Mouse (Mus musculus): ENCODE results near the gene Enox1. TPM values are rescaled to one million over a fixed set of nuclear protein-coding genes. Genes with fewer than 3 reads are reported as not detected.
"Not testable (repeated sequence)": the region's sequence is repeated elsewhere in the genome, so short reads cannot be mapped to it uniquely, and the experiment has no call there.

Enox1 gene
- polyA plus RNA-seq, 1 experiment from 2014 or later: 8.0 TPM

GRCm38 (mm10) chr14:77533638-77534037 lies 377.1 kb downstream of the Enox1 start:
- Histone ChIP-seq H3K4me3 (replicated peaks) (no peak overlapping the region), H3K27ac (no peak overlapping the region), H3K4me2 (no peak overlapping the region), H3K4me1 (no peaks in the 10 kb centered on the region), H3K9me3 (replicated peaks) (no peaks in the 10 kb centered on the region), H3K9ac (no peak overlapping the region), H3K36me3 (no peaks in the 10 kb centered on the region), H3K27me3 (no peaks in the 10 kb centered on the region)
- no peak for ATAC-seq (replicated peaks; ENCODE audit: low FRiP score)
- 67% methylated on average over 5 of the region's 5 CpGs for WGBS

- 61% methylated on average over 7 of the region's 7 CpGs for WGBS
- H3K36me3 ChIP-seq: no peaks in the 10 kb centered on the region
- H3K9me3 ChIP-seq (replicated peaks): no peaks in the 10 kb centered on the region
- no peak overlapping the region for H3K27ac ChIP-seq
- H3K27me3 ChIP-seq: no peaks in the 10 kb centered on the region
- H3K9ac ChIP-seq: no peak overlapping the region
- ATAC-seq (replicated peaks; ENCODE audit: low FRiP score): no peak
- H3K4me3 ChIP-seq (replicated peaks): no peak overlapping the region
- H3K4me2 ChIP-seq: no peak overlapping the region
- H3K4me1 ChIP-seq: no peaks in the 10 kb centered on the region
These were observed 377.6 kb downstream of the Enox1 start for GRCm38 (mm10) chr14:77534120-77534519.

- 89% methylated on average over 2 of the region's 2 CpGs for WGBS
These were observed 380.0 kb downstream of the Enox1 start for GRCm38 (mm10) chr14:77536592-77536991.

GRCm38 (mm10) chr14:77539563-77539962 lies 383.0 kb downstream of the Enox1 start:
- not testable (repeated sequence) for ATAC-seq (replicated peaks; ENCODE audit: low FRiP score); H3K27ac ChIP-seq; H3K9me3 ChIP-seq (replicated peaks); H3K36me3 ChIP-seq; H3K4me2 ChIP-seq; H3K27me3 ChIP-seq; H3K4me1 ChIP-seq; H3K4me3 ChIP-seq (replicated peaks); H3K9ac ChIP-seq
- WGBS: 58% methylated on average over 21 of the region's 21 CpGs

More at GRCm38 (mm10) chr14:77536592-77536991, 380.0 kb downstream of the Enox1 start:
- no peak overlapping the region for H3K9ac ChIP-seq
- no peak overlapping the region for H3K27ac ChIP-seq
- H3K4me1 ChIP-seq: no peaks in the 10 kb centered on the region
- no peaks in the 10 kb centered on the region for H3K27me3 ChIP-seq
- no peak overlapping the region for H3K4me2 ChIP-seq
- no peaks in the 10 kb centered on the region for H3K9me3 ChIP-seq (replicated peaks)
- no peak for ATAC-seq (replicated peaks; ENCODE audit: low FRiP score)
- no peaks in the 10 kb centered on the region for H3K36me3 ChIP-seq
- H3K4me3 ChIP-seq (replicated peaks): no peak overlapping the region

DNA sequence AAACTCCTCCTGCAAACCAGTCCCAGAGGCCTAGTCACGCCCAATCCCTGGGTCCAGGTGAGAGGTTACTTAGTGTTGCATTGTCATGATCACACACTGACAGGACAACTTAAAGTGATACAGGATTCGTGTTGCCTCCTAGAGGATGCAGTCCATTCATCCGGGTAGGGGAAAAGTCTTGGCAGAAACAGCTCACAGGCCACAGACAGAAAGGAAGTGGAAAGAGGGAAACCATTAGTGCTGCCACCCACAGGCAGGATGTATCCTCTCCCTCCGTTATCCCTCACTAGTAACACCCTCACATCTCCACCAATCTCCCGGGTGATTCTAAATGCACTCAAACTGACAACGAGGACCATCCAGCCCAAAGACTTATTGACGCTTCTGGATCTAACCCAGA lies 385.4 kb downstream of the Enox1 start:
- H3K27ac ChIP-seq: no peak overlapping the region
- no peak for ATAC-seq (replicated peaks; ENCODE audit: low FRiP score)
- 89% methylated on average over 7 of the region's 7 CpGs for WGBS
- no peaks in the 10 kb centered on the region for H3K36me3 ChIP-seq
- H3K27me3 ChIP-seq: no peaks in the 10 kb centered on the region
- no peaks in the 10 kb centered on the region for H3K9me3 ChIP-seq (replicated peaks)
- H3K9ac ChIP-seq: no peak overlapping the region
- H3K4me2 ChIP-seq: no peak overlapping the region
- no peak overlapping the region for H3K4me3 ChIP-seq (replicated peaks)
- H3K4me1 ChIP-seq: no peaks in the 10 kb centered on the region

- WGBS: 83% methylated on average over 8 of the region's 8 CpGs
- Histone ChIP-seq H3K27me3 (no peaks in the 10 kb centered on the region), H3K4me2 (no peak overlapping the region), H3K4me1 (no peaks in the 10 kb centered on the region), H3K36me3 (no peaks in the 10 kb centered on the region), H3K4me3 (replicated peaks) (no peak overlapping the region), H3K27ac (no peak overlapping the region), H3K9me3 (replicated peaks) (no peaks in the 10 kb centered on the region), H3K9ac (no peak overlapping the region)
- ATAC-seq (replicated peaks; ENCODE audit: low FRiP score): no peak
These were observed 390.1 kb downstream of the Enox1 start for GRCm38 (mm10) chr14:77546531-77547274.

- H3K36me3 ChIP-seq: no peaks in the 10 kb centered on the region
- no peaks in the 10 kb centered on the region for H3K27me3 ChIP-seq
- H3K27ac ChIP-seq: no peak overlapping the region
- H3K4me3 ChIP-seq (replicated peaks): no peak overlapping the region
- no peak for ATAC-seq (replicated peaks; ENCODE audit: low FRiP score)
- H3K9ac ChIP-seq: no peak overlapping the region
- H3K9me3 ChIP-seq (replicated peaks): no peaks in the 10 kb centered on the region
- WGBS: 83% methylated on average over 5 of the region's 5 CpGs
- no peak overlapping the region for H3K4me2 ChIP-seq
- no peaks in the 10 kb centered on the region for H3K4me1 ChIP-seq
These were observed 390.8 kb downstream of the Enox1 start for GRCm38 (mm10) chr14:77547351-77547750.

DNA sequence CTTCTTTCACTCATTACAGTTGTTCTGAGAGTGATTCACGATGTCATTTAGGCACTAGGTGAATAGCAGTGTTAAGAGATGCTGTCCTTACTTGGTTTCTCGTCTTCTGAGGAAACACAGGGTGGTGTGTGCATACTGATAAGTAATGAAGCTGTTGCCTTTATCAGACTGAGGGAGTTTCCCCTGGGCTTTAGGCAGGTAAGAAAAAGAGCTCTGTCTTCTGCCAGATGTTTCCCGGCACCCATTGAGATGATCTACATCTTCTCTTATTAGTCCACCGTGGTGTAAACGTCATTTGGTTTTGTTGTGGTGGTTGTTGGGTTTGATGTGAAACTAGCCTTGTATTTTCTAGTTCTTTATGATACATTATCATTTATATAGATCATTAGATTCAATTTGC lies 392.4 kb downstream of the Enox1 start:
- no peaks in the 10 kb centered on the region for H3K36me3 ChIP-seq
- no peak overlapping the region for H3K4me3 ChIP-seq (replicated peaks)
- H3K27me3 ChIP-seq: no peaks in the 10 kb centered on the region
- no peaks in the 10 kb centered on the region for H3K4me1 ChIP-seq
- no peak overlapping the region for H3K9ac ChIP-seq
- no peak overlapping the region for H3K4me2 ChIP-seq
- ATAC-seq (replicated peaks; ENCODE audit: low FRiP score): no peak
- H3K27ac ChIP-seq: no peak overlapping the region
- H3K9me3 ChIP-seq (replicated peaks): no peaks in the 10 kb centered on the region
- whole genome bisulfite sequencing: 85% methylated on average over 5 of the region's 5 CpGs

DNA sequence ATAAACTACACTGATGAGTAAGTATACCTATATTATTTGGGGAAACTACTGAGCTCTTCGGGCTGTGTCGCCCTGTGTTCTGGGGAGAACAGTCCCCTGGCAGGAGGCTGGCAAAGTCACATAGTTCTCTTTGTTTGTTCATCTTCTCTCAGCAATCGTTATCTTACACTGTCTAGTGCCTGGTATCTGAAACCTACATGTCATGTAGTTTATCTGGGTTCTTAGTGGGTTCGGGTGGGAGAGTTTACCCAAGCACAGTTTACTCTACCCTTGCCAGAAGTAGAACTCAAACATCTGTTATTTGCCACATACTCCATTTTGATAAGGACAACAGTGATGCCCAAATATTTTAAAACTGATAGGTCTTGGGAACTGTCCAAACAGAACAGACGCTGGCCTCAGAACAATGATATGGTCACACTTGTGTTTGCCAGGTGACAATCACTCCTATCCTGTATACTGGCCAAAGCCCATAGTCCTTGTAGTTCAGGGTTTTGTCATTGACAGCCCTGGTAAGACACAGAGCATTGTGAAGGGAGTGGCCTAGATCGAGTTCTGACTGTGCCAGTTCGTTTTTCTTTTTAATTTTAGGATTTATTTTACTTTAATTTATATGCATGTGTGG lies 401.0 kb downstream of the Enox1 start:
- no peaks in the 10 kb centered on the region for H3K4me1 ChIP-seq
- WGBS: 88% methylated on average over 7 of the region's 7 CpGs
- H3K4me3 ChIP-seq (replicated peaks): no peak overlapping the region
- H3K9me3 ChIP-seq (replicated peaks): no peaks in the 10 kb centered on the region
- H3K4me2 ChIP-seq: no peak overlapping the region
- no peak overlapping the region for H3K27ac ChIP-seq
- no peak overlapping the region for H3K9ac ChIP-seq
- no peak for ATAC-seq (replicated peaks; ENCODE audit: low FRiP score)
- no peaks in the 10 kb centered on the region for H3K36me3 ChIP-seq
- no peaks in the 10 kb centered on the region for H3K27me3 ChIP-seq

- no peak for ATAC-seq (replicated peaks; ENCODE audit: low FRiP score)
- Histone ChIP-seq H3K9me3 (replicated peaks) (no peaks in the 10 kb centered on the region), H3K4me2 (no peak overlapping the region), H3K27ac (no peak overlapping the region), H3K27me3 (no peaks in the 10 kb centered on the region), H3K4me3 (replicated peaks) (no peak overlapping the region), H3K36me3 (no peaks in the 10 kb centered on the region), H3K9ac (no peak overlapping the region), H3K4me1 (no peaks in the 10 kb centered on the region)
- WGBS: 99% methylated on average over 3 of the region's 3 CpGs
These were observed 402.3 kb downstream of the Enox1 start for GRCm38 (mm10) chr14:77558910-77559309.

- ATAC-seq (replicated peaks; ENCODE audit: low FRiP score): no peak
- 82% methylated on average over 5 of the region's 5 CpGs for WGBS
- no peaks in the 10 kb centered on the region for H3K4me1 ChIP-seq
- no peak overlapping the region for H3K4me3 ChIP-seq (replicated peaks)
- no peak overlapping the region for H3K9ac ChIP-seq
- no peaks in the 10 kb centered on the region for H3K27me3 ChIP-seq
- H3K36me3 ChIP-seq: no peaks in the 10 kb centered on the region
- H3K4me2 ChIP-seq: no peak overlapping the region
- H3K27ac ChIP-seq: no peak overlapping the region
- H3K9me3 ChIP-seq (replicated peaks): no peaks in the 10 kb centered on the region
These were observed 403.2 kb downstream of the Enox1 start for GRCm38 (mm10) chr14:77559792-77560191.

DNA sequence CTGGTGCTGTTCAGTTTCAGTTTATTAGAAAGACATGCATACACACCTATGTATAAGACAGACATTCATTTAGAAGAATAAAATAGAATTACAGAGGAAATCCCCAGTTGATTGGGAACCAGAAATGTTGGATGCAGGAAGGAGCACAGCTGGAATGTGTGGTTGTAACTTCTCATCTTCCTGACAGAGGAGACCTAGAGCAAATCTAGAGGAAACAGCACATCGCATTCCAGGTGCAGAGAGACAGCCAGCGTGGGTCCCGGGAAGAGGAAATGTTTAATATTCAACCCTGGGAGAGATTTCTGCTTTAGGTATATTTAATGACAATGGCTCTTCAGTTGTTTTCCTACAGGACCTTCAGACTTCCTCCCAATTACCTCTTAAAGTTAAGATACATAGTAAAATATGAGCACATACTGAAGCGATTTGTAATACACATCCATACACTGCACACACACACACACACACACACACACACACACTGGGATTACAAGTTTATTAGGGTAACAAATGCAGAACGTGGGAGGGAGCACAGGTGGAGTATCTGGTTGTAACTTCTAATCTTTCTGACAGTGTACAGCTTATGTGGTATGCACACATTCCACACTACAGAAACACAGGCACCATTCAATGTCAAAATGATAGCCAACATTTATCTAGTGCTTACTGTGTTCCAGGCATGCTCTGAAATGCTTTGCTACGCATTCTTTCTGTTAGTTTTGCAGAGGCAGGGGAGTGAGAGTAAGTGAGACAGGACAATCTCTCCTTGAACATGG lies 405.4 kb downstream of the Enox1 start:
- Histone ChIP-seq H3K4me3 (replicated peaks) (no peak overlapping the region), H3K9ac (no peak overlapping the region), H3K4me1 (no peaks in the 10 kb centered on the region), H3K27ac (no peak overlapping the region), H3K4me2 (no peak overlapping the region), H3K36me3 (no peaks in the 10 kb centered on the region), H3K9me3 (replicated peaks) (no peaks in the 10 kb centered on the region), H3K27me3 (no peaks in the 10 kb centered on the region)
- no peak for ATAC-seq (replicated peaks; ENCODE audit: low FRiP score)
- 56% methylated on average over 6 of the region's 6 CpGs for WGBS
